Mouse (Mus musculus) heart, postnatal 36 days (tissue): ENCODE measurements around the gene Olfr1368. TPM values are rescaled to one million over a fixed set of nuclear protein-coding genes. Genes with fewer than 3 reads are reported as not detected.

Experiments
- total RNA-seq, 2 experiments: library from RNA; stranded (reverse); gene quantifications; 2 replicates each; pipeline ENCODE4 v1.2.3; 2021

Gene Olfr1368
- total RNA-seq, 2 experiments from 2014 or later, result not detected

Other genes starting within 250 kb of the Olfr1368 start
- not detected for gene Olfr1370, start 70.9 kb downstream of the Olfr1368 start, total RNA-seq
- not detected for gene Olfr1369-ps1, start 34.4 kb downstream of the Olfr1368 start, total RNA-seq
- not detected for gene Olfr263, start 16.2 kb downstream of the Olfr1368 start, total RNA-seq
- 10 to 100 TPM; 19.7 to 20.0 TPM for gene Trim27, start 33.6 kb upstream of the Olfr1368 start, total RNA-seq
- not detected for gene Gpx5, start 146.9 kb upstream of the Olfr1368 start, total RNA-seq
- gene Gpx6, start 166.3 kb upstream of the Olfr1368 start, total RNA-seq, result not detected
- not detected for gene Olfr1367, start 201.0 kb upstream of the Olfr1368 start, total RNA-seq
- 1 to 10 TPM; 5.3 to 5.8 TPM for gene Zscan12, start 217.0 kb upstream of the Olfr1368 start, total RNA-seq